Mouse (Mus musculus) G1E (cell line): Measurements from ENCODE around the gene Cops2.

ENCODE experiments used
- CTCF ChIP-seq: IDR thresholded peaks from 2 replicates; pipeline ENCODE4 v1.5.1; 2012; ENCODE audit warnings: low read depth, low read length, inconsistent platforms, mixed read lengths
- GATA1 ChIP-seq: IDR thresholded peaks from 2 replicates; pipeline ENCODE4 v1.6.1; 2012; ENCODE audit warnings: borderline replicate concordance, low read length, inconsistent platforms, mixed read lengths
- GATA2 ChIP-seq: IDR thresholded peaks from 2 replicates; pipeline ENCODE4 v1.6.1; 2012; ENCODE audit warnings: low read depth, low read length, inconsistent platforms, borderline replicate concordance
- POLR2AphosphoS5 ChIP-seq: IDR thresholded peaks from 2 replicates; pipeline ENCODE4 v1.6.1; 2012; ENCODE audit warnings: low read depth, low read length, inconsistent platforms; ENCODE audit not compliant: insufficient replicate concordance
- TAL1 ChIP-seq: conservative IDR thresholded peaks from 2 replicates; pipeline ENCODE4 v1.6.1; 2012; ENCODE audit warnings: low read depth, low read length, inconsistent platforms, mixed read lengths

DNA sequence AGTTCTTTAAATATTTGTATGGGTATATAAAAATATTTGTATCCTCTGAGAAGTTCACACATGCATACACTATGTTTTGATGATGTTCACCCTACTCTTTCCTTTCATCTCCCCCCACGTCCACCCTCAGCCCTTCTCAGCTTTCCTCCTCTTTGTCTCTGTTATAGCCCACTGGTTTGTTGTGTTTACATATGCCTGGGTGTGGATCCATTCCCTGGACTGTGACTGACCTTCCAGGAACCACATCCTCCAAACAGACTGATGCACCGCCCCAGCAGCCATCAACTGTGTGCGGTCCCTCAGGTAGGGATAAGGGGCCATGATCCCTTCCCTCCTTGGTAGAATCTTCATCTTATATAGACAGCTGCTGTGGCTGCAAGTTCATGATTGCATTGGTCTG, 11.2 kb upstream of the Cops2 start:
- TF ChIP-seq GATA1 (no peak), CTCF (no peak), TAL1 (no peak), POLR2AphosphoS5 (no peak), GATA2 (no peak)
